Mouse (Mus musculus) liver, embryonic 12.5 days (tissue): Measurements from ENCODE around the gene Gm8439. TPM values are rescaled to one million over a fixed set of nuclear protein-coding genes. Genes with fewer than 3 reads are reported as not detected.

Experiments
- ATAC-seq: fragments of 200-750 bp; cut with Nextera tagmentation; 2 replicates; pipeline ENCODE4 v1.8.0; 2017; ENCODE audit warnings: moderate number of reproducible peaks, mild to moderate bottlenecking, moderate library complexity
- H3K27ac ChIP-seq: fragments of 300-500 bp; sonication (generic); 2 replicates; pipeline ENCODE4 v1.5.1; 2016; ENCODE audit warnings: mild to moderate bottlenecking
- H3K27me3 ChIP-seq: fragments of 300-500 bp; sonication (generic); replicated peaks from 2 replicates; pipeline ENCODE4 v1.6.1; 2016; ENCODE audit warnings: mild to moderate bottlenecking, moderate library complexity
- H3K36me3 ChIP-seq: fragments of 300-500 bp; sonication (generic); 2 replicates; pipeline ENCODE4 v1.6.1; 2016; ENCODE audit warnings: mild to moderate bottlenecking, moderate library complexity
- H3K4me1 ChIP-seq: fragments of 300-500 bp; sonication (generic); 2 replicates; pipeline ENCODE4 v1.6.1; 2016
- H3K4me2 ChIP-seq: fragments of 300-500 bp; sonication (generic); 2 replicates; pipeline ENCODE4 v1.6.1; 2016; ENCODE audit warnings: mild to moderate bottlenecking, moderate library complexity
- H3K4me3 ChIP-seq: fragments of 300-500 bp; sonication (generic); 2 replicates; pipeline ENCODE4 v1.5.1; 2016; ENCODE audit warnings: mild to moderate bottlenecking, moderate library complexity
- H3K9ac ChIP-seq: fragments of 300-500 bp; sonication (generic); 2 replicates; pipeline ENCODE4 v1.6.1; 2016; ENCODE audit warnings: mild to moderate bottlenecking, moderate library complexity
- H3K9me3 ChIP-seq: fragments of 300-500 bp; sonication (generic); replicated peaks from 2 replicates; pipeline ENCODE4 v1.6.1; 2016; ENCODE audit warnings: mild to moderate bottlenecking, moderate library complexity
- WGBS: fragments of 180-500 bp; shearing (Covaris S2); methylation state at CpG from one replicate; pipeline ENCODE4 v1.1.7; 2016; ENCODE audit not compliant: insufficient replicate concordance; 5-methylcytosine and 5-hydroxymethylcytosine counted together
- polyA plus RNA-seq: library from polyadenylated mRNA; unstranded; fragments of >200 nt; fragmentation: Nextera tagmentation; extraction: Ambion mirVana; gene quantifications from 2 replicates; pipeline ENCODE4 v1.2.1, GENCODE M21; 2016

The Gm8439 gene
- polyA plus RNA-seq, 1 experiment from 2014 or later, result not detected

DNA sequence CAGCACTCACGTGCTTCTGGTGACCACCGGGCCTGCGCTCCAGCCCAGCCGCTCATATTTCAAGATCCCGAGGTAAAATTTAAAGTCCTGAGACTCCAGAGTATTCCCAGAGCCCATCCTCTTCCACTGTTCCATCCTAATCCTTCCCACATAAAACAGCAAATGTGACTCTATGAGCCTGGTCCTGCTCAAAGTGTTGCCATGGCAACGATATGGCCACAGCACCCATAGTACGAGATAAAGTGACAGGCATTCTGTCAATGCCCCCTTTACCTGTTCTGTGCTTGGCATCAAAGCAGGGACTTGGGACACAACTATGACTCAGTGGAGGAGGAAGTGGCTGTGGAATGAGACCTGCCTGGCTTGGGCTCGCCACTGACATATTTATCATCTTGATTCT, 67.4 kb downstream of the Gm8439 start:
- no peaks in the 10 kb centered on the region for H3K9me3 ChIP-seq
- no peak overlapping the region for H3K4me2 ChIP-seq
- H3K27me3 ChIP-seq, result peaks cover 29% of the 10 kb centered on the region
- 0 out of 2 replicates have a peak, but pooled peaks cover under 1% of the 10 kb centered on the region for H3K4me1 ChIP-seq
- H3K9ac ChIP-seq, result no peak overlapping the region
- no peak for ATAC-seq
- H3K36me3 ChIP-seq, result no peaks in the 10 kb centered on the region
- 82% methylated on average over 8 of the region's 8 CpGs for WGBS
- no peak overlapping the region for H3K27ac ChIP-seq
- no peak overlapping the region for H3K4me3 ChIP-seq

Other genes starting within 250 kb of the Gm8439 start
- gene Scmh1, start 183.5 kb upstream of the Gm8439 start, polyA plus RNA-seq, result 20.0 and 21.4 TPM in 2 replicates
- not detected in 2 replicates for gene Slfnl1, start 56.5 kb upstream of the Gm8439 start, polyA plus RNA-seq
- 75.0 and 75.8 TPM in 2 replicates for gene Ctps, start 18.5 kb upstream of the Gm8439 start, polyA plus RNA-seq
- gene Cited4, start 77.8 kb downstream of the Gm8439 start, polyA plus RNA-seq, result 286 and 295 TPM in 2 replicates
- gene Kcnq4, start 159.9 kb downstream of the Gm8439 start, polyA plus RNA-seq, result 0.20 and 0.44 TPM in 2 replicates
- 64.2 and 66.4 TPM in 2 replicates for gene Nfyc, start 242.8 kb downstream of the Gm8439 start, polyA plus RNA-seq